Mouse (Mus musculus) gastrocnemius, adult 18-20 months (tissue): Measurements from ENCODE around the gene Actr1a. TPM values are rescaled to one million over a fixed set of nuclear protein-coding genes. Genes with fewer than 3 reads are reported as not detected.

Experiments used
- DNase-seq: peaks from one replicate; pipeline ENCODE4 v3.0.0; 2021; ENCODE audit warnings: low spot score
- total RNA-seq, 2 experiments: library from RNA; stranded (reverse); gene quantifications; 2 replicates each; pipeline ENCODE4 v1.2.3; 2021

Gene Actr1a
- total RNA-seq, 2 experiments from 2014 or later: 51.8 to 57.1 TPM

DNA sequence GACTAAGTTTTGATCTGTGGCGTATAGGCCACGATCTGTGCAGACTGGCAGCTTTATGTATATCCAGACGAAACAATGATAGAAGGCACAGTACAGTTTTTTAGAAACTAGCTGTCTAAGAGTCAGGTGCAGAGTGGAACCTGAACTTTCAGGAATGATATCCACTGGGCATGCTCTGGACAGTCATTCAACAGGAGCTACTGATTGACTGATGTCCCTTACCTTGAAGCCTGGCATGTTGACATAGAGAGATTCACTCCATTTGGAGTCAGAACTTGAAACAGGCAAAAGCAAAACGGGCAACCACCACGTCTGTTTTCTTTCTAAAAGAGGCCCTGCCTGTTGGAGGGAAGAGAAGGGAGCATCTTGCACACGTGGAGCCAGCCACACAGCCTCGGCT lies 5.0 kb upstream of the Actr1a start:
- DNase-seq: no peak

DNA sequence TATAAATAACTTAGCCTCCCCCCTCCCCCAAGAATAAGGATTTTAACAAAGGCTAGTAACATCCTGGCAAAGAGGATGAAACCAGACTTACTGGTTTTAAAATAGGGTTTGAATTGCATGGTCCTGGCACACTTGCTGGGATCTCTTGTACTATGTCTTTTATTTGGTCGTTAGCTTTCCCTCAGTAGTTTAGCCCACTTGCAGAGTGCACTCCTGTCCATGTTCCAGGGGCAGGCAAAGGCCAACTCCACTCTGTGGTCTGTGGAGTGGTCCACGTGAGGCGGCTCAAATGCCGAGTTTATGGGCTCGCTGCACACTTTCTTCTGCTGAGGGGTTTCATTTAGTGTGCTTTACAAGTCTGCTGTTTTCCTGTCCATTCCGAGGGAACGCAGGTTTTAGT lies 4.3 kb upstream of the Actr1a start:
- DNase-seq: no peak

DNA sequence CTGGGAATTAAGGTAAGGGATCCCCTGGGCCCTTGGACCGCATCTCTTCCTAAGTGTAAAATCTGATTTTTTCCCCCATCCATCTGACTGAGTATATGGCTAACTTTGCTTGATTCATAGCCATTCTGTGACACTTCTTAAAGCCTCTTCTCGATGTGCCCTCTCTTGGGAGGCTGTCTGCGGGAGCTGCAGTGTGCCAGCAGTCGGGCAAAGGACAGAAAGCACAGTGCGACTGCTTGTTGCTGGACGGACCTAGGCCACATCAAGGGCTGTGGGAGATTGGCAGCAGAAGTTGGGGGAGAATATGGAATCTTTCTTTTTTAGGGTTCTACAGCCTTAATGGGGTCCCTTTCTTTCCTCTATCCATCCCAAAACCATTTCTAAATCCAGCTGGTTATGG lies 3.8 kb upstream of the Actr1a start:
- DNase-seq: no peak

DNA sequence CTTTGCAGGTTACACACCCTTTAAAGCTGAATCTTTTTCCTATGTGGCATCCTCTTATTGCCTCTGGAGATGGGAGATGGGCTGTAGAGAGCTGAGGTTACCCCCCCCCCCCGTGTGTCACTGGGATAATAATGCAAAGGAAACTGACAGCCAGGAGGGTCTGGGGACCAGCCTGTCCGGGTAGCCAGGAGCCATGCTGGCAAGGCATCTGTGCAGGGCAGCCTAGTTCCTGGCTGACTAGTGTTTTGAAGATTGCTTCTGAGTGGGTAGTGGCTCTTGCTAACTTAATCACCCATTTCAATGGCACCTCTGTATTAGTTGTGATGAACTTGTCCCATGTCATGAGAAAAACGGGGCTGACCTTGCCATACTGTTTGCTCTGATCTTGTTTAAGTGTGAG lies 2.9 kb upstream of the Actr1a start:
- no peak for DNase-seq

DNA sequence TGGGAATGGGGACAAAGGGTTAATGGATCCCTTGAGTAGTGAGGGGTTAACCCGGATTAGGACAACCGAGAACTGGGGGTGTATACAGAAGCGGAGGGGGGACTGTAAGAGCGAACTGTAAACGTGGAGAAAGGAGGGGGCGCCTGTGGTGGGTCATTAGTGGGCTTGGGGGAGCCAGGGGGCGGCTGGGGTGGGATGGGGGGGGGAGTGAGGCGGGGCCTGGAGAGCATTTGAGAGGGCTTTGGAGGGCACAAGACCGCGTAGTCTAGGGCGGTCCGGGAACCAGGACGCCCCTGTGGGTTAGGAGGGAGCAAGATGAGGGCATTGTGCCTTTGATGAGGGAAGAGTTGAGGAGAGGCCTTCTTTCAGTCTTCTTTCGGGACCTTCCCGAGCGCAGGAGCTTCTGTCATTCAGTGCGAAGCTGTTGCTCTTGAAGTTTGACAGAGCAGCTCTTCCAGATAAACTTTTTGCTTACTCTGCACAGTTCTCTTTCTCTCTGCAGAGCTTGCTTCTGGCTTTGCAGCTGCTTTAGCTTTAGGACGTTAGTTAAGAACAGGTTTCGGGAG lies 2.0 kb upstream of the Actr1a start:
- no peak for DNase-seq

DNA sequence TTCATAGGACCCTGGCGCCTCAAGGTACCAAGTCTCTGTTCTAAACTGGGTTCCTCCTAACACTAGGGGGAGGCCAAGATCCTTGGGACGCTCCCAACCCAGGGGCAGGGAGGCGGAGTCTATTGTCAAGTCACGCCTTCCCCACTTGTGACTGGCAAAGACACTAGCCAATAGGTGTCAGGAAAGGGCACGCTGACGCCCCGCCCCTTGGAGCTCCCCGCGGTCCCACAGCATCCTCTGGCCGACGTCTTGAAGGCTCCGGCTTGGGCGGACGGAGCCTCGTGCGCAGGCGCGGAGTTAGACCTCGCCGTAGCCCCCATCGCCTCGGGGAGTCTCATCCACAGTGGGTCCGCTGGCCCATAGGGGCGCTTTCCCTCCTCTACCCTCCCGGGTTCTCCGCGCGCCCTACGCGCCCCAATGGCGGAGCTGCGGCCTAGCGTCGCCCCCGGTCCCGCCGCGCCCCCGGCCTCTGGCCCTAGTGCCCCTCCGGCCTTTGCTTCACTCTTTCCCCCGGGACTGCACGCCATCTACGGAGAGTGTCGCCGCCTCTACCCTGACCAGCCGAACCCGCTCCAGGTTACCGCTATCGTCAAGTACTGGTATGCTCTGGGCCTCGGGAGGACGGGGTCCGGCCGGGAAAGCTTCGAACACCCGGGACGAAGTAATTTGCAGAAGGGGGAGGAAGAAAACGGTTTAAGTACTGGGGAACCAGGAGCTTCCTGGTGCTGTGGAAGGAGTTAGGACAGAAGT lies 1.3 kb upstream of the Actr1a start, which contains the start of gene Sufu:
Gene Sufu (plus strand): TSS at position 211 of the 750 bp plus-strand sequence.
- peak; percentile 99 for DNase-seq

DNA sequence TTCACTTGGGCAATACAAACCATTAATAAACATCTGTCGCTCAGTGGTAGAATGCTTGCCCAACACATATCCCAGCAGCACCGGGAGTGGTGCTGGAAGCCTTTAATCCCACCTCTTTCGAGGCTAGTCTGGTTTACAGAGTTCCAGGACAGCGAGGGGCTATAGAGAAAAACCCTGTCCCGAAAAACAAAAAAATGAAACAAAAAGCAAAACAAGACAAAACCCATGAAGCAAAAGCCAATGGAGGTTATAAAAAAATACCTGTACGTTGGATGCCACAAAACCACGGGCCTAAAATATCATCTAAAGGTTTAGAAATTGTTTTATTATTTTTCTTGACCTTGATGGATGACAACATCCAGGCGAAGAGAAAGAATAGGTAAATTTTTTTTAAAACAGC lies 561 bp upstream of the Actr1a start:
- no peak for DNase-seq

DNA sequence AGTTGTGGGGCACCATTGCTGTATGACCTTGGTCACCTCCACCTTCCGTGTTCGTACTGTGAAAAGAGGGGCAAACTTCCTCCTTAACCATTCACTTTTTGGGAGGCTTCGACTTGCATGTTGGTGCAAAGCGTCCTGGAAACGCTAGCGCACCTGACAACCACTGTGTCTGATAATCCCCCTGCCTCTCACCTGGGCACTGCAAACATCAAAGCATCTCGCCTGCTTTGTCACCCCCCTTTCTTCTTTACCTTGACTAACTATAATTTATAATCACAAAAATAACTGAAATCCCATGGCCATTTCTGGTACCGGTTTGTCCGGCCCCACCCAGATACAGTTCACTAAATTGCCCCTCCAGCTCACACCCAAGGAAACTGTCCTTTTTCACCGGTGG lies 838 bp downstream of the Actr1a start:
- no peak for DNase-seq

DNA sequence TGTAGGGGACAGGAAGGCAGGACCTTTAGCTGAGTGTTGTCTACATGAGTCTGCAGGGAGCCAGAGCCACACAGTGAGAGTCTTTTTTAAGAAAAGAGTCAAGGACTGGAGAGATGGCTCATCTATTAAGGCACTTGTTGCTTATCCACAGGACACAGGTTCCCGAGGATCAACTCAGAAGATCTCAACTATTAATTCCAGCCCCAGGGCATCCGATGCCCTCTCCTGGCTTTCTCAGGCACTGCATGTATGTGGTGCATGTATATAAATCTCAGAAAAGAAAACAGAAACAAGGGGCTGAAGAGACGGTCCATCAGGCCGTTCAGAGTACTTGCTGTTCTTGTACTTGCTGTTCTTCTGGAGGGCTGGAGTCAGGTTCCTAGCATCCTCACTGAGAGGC lies 3.5 kb downstream of the Actr1a start:
- peak; percentile 26 for DNase-seq

DNA sequence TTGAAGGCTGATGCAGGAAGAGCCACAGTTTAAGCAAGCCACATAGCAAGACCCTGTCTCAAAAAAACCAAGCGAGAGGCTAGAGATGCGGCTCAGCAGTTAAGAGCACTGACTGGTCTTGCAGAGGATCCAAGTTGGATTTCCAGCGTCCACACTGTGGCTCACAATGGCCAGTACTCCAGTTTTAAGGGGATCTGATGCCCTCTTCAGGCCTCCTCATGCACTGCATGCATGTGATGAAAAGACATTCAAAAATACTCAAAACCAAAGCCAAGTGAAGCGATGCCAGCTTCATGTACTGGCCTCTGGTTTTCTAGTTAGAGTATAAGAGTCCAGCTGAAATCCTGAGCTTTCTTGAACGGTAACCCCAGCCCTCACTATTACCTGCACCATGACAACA lies 5.7 kb downstream of the Actr1a start:
- DNase-seq: no peak

DNA sequence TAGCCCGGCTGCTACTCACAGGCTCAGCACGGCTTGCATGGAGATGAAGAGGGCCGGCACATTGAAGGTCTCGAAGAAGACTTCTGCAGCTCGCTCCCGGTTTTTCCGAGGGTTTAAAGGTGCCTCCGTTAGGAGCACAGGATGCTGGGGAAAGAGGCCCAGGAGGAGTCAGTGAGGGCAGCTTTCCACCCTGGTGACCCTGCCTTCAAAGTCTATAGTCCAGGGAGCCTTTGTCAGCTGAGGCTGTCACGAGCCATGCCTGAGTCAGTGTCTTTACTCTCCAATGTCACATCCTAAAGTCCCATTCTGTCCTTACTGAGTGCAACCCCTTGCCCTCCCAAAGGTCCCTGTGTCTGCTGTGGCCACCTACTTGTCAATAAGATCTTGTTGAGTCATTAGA lies 13.3 kb downstream of the Actr1a start:
- no peak for DNase-seq

DNA sequence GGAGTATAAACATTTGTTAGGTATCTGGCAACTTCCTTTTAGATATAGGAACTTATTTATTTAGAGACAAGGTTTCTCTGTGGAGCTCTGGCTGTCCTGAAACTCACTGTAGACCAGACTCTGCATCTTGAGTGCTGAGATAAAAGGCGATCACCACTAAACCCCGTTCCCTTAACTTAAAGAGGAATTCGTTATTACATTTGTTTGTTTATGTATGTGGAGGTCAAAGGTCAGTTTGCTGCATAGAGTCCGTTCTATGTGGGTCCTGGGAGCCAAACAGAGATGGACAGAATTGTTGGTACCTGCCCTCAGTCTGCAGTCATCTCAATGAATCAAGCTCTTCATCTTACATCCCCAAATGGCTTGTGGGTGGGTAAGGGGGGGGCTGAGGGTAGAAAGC lies 19.7 kb downstream of the Actr1a start:
- DNase-seq: no peak

DNA sequence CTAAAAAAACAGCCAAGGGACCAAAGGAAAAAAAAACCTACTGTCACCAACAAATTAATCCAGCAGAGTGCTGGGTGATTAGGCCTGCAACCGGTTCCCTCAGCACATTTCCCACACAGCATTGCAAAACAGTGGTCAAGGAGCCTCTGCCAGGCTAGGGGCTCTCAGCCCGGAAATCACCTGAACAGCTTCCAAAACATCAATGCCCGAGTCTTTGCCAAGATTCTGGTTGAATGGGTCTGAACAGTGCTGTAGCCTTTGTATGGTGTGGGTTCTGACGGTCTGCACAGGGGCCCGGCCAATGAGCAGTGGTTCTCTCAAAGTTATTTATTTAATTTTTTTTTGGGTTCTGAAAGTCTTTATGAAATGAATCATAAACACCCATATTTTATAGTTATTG lies 20.1 kb downstream of the Actr1a start:
- no peak for DNase-seq

DNA sequence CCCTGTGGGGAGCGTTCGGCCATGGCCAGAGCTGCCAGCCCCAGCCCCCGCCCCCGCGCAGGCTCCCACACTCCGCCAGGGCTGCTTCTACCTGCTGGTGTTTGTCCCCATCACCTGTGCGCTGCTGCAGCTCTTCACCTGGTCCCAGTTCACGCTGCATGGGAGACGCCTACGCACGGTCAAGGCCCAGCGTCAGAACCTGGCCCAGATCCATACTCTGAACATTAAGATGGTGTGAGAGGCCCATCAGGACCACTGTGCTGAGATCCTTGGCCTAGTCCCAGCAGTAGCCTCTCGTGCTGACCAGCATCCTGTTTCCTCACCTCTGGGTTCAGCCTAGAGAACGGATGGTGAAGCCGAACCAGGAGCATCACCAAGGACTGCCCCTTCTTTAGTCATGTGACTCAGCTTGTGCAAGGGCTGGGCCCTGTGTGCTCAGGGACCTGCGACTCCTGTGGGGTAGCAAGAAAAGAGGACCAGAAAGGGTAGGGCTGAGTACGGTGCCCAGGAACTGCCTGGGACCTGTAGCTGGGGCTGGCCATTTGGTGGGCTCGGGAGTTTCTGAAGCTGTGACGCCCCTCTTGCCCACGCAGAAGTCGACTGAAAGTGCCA lies 21.0 kb downstream of the Actr1a start:
- DNase-seq: no peak

DNA sequence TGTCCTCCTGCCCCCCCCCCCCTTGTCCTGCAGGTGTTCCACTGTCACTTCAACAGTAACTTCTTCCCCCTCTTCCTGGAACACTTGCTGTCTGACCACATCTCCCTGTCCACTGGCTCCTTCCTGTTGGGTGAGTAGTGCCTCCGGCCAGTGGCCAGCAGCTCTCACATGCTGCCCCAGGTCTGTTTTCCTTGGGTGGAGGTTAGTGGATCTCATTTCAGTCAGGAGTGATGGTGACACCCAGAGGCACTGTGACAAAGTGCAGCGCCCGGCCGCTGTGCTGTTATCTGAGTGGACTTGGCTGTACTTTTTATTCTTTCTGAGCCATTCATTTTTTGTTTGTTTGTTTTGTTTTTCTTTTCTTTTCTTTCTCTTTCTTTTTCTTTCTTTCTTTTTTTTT lies 26.3 kb downstream of the Actr1a start:
- peak; percentile 72 for DNase-seq

DNA sequence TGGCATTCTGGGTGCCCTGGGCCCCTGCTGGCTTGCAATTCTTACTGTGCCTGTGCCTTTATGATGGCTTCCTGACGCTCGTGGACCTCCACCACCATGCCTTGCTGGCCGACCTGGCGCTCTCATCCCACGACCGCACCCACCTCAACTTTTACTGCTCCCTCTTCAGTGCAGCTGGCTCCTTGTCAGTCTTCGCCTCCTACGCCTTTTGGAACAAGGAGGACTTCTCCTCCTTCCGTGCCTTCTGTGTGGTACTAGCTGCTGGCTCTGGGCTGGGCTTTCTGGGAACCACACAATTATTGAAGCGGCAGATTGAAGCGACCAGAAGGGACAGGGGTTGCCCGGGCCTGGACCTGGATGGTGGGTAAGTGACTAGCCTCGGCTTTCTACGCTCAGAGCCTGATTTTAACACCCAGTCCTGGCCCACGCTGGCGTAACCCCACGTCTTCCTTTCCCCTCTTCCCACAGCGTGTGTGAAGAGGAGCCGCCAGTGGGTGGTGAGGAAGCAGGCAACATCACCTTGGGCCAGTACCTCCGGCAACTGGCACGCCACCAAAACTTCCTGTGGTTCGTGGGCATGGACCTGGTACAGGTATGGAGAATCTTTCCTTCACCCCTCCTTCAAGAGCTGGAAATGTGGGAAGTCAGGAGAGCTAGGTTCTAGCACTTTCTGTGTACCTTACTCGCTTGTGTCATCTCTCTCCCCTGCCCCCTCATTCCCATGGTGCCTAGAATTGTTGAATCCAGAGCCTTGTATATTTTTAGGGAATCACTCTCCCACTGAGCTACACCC lies 27.6 kb downstream of the Actr1a start:
- DNase-seq: no peak

DNA sequence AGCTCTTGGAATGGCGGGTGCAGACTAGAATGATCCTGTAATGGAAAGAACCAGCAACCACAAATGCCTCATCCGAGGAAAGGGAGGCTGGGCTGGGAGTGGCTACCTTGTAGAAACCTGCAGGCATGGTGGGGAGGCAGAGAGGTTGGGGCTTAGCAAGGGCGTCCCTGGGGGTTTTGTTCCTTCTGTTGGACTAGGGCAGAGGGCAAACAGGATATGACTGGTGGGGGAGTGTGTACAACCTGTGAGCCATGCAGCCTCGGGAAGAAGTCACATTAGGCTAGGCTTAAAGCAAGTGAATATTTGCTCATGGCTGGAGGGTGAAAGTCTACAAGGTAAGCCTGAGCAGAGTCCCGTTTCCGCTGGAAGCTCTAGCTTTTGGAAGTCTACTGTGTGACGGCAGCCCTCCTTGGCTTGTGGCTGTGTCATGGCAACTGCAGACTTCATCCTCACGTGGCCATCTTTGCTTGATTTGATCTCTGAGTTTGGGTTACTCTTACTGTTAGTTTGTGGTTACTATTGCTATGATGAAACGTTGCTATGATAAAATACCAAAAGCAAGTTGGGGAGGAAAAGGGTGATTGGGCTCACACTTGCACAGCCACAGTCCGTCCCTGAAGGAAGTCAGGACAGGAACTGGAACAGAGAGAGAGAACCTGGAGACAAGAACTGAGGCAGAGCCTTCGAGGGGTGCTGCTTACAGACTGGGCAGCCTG lies 32.1 kb downstream of the Actr1a start:
- no peak for DNase-seq

DNA sequence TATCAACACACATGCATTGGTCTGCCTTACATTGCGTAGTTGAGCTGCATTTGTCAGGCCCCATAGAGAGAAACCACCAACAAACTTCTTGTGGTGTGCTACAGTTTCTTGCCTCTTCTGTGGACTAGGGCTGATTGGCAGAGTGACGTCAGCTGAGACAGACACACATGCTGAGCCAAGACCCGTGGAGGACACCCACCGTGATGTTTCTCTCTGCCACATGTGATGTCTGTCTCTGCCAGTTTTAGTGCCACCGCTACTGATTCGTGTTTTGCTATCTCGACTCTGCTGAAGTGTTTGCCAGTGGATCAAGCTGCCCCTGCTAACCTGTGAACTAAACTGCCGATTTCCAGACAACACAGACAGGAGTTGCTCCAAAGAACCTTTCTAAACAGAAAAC lies 33.4 kb downstream of the Actr1a start:
- no peak for DNase-seq

DNA sequence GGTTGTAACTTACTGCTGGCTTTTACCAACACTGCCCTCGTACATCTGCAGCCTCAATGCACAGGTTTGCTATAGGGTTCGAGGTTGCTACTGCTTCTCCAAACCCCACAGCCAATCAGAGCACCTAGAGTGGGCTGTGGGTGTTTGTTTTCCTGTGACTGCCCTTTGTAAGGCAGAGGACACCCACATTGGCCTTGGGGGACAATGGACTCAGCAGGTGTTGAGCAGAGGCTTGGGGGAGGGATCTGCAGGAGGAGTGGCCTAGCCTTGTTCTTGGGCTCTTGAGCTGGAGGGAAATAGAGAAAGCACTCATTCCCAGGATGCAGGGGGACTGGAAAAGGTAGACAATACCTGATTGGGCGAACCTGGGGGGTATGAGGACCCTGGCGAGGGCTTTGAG lies 37.2 kb downstream of the Actr1a start:
- DNase-seq: no peak

DNA sequence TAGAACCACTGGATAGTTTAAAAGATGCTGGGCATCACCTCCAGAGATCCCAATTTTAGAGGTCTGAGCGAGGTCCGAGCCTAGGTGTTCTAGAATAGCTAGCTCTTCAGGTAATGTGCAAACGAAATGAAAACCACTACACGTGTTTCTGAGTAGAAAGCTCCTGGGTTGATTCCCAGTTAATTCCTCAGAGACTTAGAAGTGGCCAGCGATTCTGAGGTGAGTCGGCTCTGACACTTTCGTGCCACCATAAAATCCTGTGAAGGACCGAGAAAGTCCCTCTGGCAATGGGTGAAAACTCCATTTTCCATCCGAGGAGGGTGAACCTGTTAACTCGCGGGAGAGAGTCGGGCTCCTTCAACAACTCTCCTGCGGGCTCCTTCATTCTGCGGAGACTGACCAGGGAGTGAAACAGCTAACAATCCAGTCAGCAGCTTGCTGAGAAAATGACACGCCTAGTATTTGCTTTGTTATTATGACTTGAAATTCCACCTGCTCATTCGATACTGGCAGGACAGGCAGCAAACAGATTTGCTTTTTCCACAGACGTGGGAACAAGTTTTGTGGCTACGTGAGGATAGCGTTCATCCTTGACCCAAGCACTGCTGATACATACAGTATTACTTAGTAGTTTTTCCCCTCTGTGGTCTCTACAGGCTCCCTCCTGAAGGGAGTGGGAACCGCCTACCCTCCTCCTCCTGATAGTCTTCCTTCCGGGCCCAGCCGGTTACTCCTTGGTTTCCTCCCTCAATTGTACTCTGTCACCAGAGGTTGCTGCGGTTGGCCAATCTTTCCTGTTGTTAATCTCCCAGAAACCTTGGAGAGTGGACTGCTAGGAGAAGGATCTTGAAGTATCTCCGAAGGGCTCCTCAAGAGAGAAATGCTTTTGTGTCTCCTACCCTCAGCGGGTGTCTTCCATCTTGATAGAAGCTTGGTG lies 37.9 kb downstream of the Actr1a start:
- no peak for DNase-seq
